Mouse (Mus musculus): ENCODE results near the gene Sgo1. TPM values are rescaled to one million over a fixed set of nuclear protein-coding genes. Genes with fewer than 3 reads are reported as not detected.

The Sgo1 gene
- total and polyA plus RNA-seq, 3 experiments, result 12.6 to 21.4 TPM; not detected in 1

- Histone ChIP-seq H3K9me3 (replicated peaks; ENCODE audit: insufficient read depth, low read length) (no peaks in the 10 kb centered on the region), H3K36me3 (ENCODE audit: control insufficient read depth in 1 of 2, insufficient read depth in 2 of 2, low read length in 2 of 2) (peaks cover 0 to 2% of the 10 kb centered on the region in 2 experiments; a peak in 3 of 4 replicates), H3K4me1 (ENCODE audit: control insufficient read depth in 1 of 2, insufficient read depth in 2 of 2, low read length in 2 of 2) (no peaks in the 10 kb centered on the region; a peak in 1 of 4 replicates), H3K4me3 (ENCODE audit: control insufficient read depth in 1 of 2, insufficient read depth in 1 of 2, low read depth in 2 of 2, low read length in 2 of 2) (no peak overlapping the region), H3K27me3 (ENCODE audit: control insufficient read depth in 1 of 2, insufficient read depth in 2 of 2, low read length in 2 of 2) (no peaks in the 10 kb centered on the region), H3K9ac (ENCODE audit: control insufficient read depth, low read depth, low read length, poor library complexity, severe bottlenecking) (no peak overlapping the region), H3K79me2 (ENCODE audit: control insufficient read depth, insufficient read depth, low read length, poor library complexity) (no peaks in the 10 kb centered on the region), H3K27ac (ENCODE audit: control insufficient read depth, low read depth, low read length) (no peak overlapping the region)
- no peak for DNase-seq (ENCODE audit: low read depth, low spot score)
- TF ChIP-seq UBTF (IDR thresholded peaks at IDR 0.05; ENCODE audit: borderline replicate concordance, insufficient read depth, low read depth, low read length) (no peak), ZNF384 (IDR thresholded peaks at IDR 0.05; ENCODE audit: low read depth, low read length) (no peak), MAZ (IDR thresholded peaks at IDR 0.05; ENCODE audit: low read depth, low read length) (no peak), ETS1 (IDR thresholded peaks at IDR 0.05; ENCODE audit: low read depth, low read length) (no peak), JUND (IDR thresholded peaks at IDR 0.05; ENCODE audit: low read depth, low read length) (no peak), CHD1 (IDR thresholded peaks at IDR 0.05; ENCODE audit: low read depth, low read length) (no peak), MAFK (IDR thresholded peaks at IDR 0.05; ENCODE audit: borderline replicate concordance, low read depth, low read length) (no peak), GABPA (IDR thresholded peaks at IDR 0.05; ENCODE audit: low read depth, low read length) (no peak), RAD21 (IDR thresholded peaks at IDR 0.05; ENCODE audit: low read depth, low read length) (no peak), ZMIZ1 (IDR thresholded peaks at IDR 0.05; ENCODE audit: low read depth, low read length) (no peak), KAT2A (conservative IDR thresholded peaks at IDR 0.05; ENCODE audit: low read depth, low read length) (no peak)
These were observed 24.3 kb downstream of the Sgo1 start for GRCm38 (mm10) chr17:53664703-53665382.

GRCm38 (mm10) chr17:53664267-53664666 is 24.9 kb downstream of the Sgo1 start:
- H3K27me3 ChIP-seq (ENCODE audit: control insufficient read depth in 1 of 2, insufficient read depth in 2 of 2, low read length in 2 of 2), result no peaks in the 10 kb centered on the region
- no peaks in the 10 kb centered on the region for H3K79me2 ChIP-seq (ENCODE audit: control insufficient read depth, insufficient read depth, low read length, poor library complexity)
- no peaks in the 10 kb centered on the region for H3K9me3 ChIP-seq (replicated peaks; ENCODE audit: insufficient read depth, low read length)
- no peak for DNase-seq (ENCODE audit: low read depth, low spot score)
- no peak overlapping the region for H3K9ac ChIP-seq (ENCODE audit: control insufficient read depth, low read depth, low read length, poor library complexity, severe bottlenecking)
- TF ChIP-seq USF2 (IDR thresholded peaks at IDR 0.05; ENCODE audit: borderline replicate concordance in 1 of 2, insufficient read depth in 1 of 2, low read depth in 1 of 2, low read length in 2 of 2) (no peak), UBTF (IDR thresholded peaks at IDR 0.05; ENCODE audit: borderline replicate concordance, insufficient read depth, low read depth, low read length) (no peak), TBP (IDR thresholded peaks at IDR 0.05; ENCODE audit: low read depth, low read length) (no peak), ZKSCAN1 (IDR thresholded peaks at IDR 0.05; ENCODE audit: low read depth, low read length) (no peak), CTCF (IDR thresholded peaks at IDR 0.05 in 2 of 3, conservative IDR thresholded peaks at IDR 0.05 in 1 of 3; ENCODE audit: control insufficient read depth in 1 of 3, insufficient read depth in 1 of 3, low read depth in 2 of 3, low read length in 3 of 3, poor library complexity in 1 of 3, severe bottlenecking in 1 of 3) (no peak), GATA1 (IDR thresholded peaks at IDR 0.05; ENCODE audit: low read depth, low read length) (no peak), TAL1 (IDR thresholded peaks at IDR 0.05; ENCODE audit: low read length) (no peak), MAX (IDR thresholded peaks at IDR 0.05; ENCODE audit: low read length) (no peak), EP300 (IDR thresholded peaks at IDR 0.05; ENCODE audit: low read depth in 1 of 2, low read length in 2 of 2) (no peak), NRF1 (IDR thresholded peaks at IDR 0.05; ENCODE audit: insufficient read depth, low read depth, low read length, poor library complexity, severe bottlenecking) (no peak), KAT2A (conservative IDR thresholded peaks at IDR 0.05; ENCODE audit: low read depth, low read length) (no peak), POLR2AphosphoS5 (IDR thresholded peaks at IDR 0.05; ENCODE audit: borderline replicate concordance, low read depth, low read length) (no peak), ZC3H11A (IDR thresholded peaks at IDR 0.05; ENCODE audit: low read depth, low read length) (no peak), MYB (IDR thresholded peaks at IDR 0.05; ENCODE audit: low read depth, low read length) (no peak), MXI1 (IDR thresholded peaks at IDR 0.05; ENCODE audit: low read depth, low read length) (no peak), ELF1 (IDR thresholded peaks at IDR 0.05; ENCODE audit: low read depth, low read length) (no peak), MAZ (IDR thresholded peaks at IDR 0.05; ENCODE audit: low read depth, low read length) (no peak), GABPA (IDR thresholded peaks at IDR 0.05; ENCODE audit: low read depth, low read length) (no peak)
- no peak overlapping the region for H3K27ac ChIP-seq (ENCODE audit: control insufficient read depth, low read depth, low read length)
- peaks cover 0 to 2% of the 10 kb centered on the region in 2 experiments; a peak in 3 of 4 replicates for H3K36me3 ChIP-seq (ENCODE audit: control insufficient read depth in 1 of 2, insufficient read depth in 2 of 2, low read length in 2 of 2)
- H3K4me3 ChIP-seq (ENCODE audit: control insufficient read depth in 1 of 2, insufficient read depth in 1 of 2, low read depth in 2 of 2, low read length in 2 of 2), result no peak overlapping the region
- H3K4me1 ChIP-seq (ENCODE audit: control insufficient read depth in 1 of 2, insufficient read depth in 2 of 2, low read length in 2 of 2), result no peaks in the 10 kb centered on the region; a peak in 1 of 4 replicates
